Mouse (Mus musculus) myocyte (in vitro differentiated cells): ENCODE data around the gene Zbed6.

Experiments used
- E2F4 ChIP-seq: IDR thresholded peaks from one replicate; pipeline ENCODE4 v1.6.1; 2011; ENCODE audit warnings: mild to moderate bottlenecking, control low read depth, moderate library complexity; ENCODE audit not compliant: insufficient read depth
- MAX ChIP-seq: IDR thresholded peaks from one replicate; pipeline ENCODE4 v1.6.1; 2011; ENCODE audit warnings: low read depth, mild to moderate bottlenecking, control low read depth
- POLR2A ChIP-seq: IDR thresholded peaks from one replicate; pipeline ENCODE4 v1.6.1; 2011; ENCODE audit warnings: low read depth, mild to moderate bottlenecking, control low read depth, moderate library complexity; ENCODE audit not compliant: insufficient read length
- POLR2AphosphoS2 ChIP-seq: IDR thresholded peaks from one replicate; pipeline ENCODE4 v1.6.1; 2011; ENCODE audit warnings: low read depth, control low read depth; ENCODE audit not compliant: insufficient read length
- REST ChIP-seq: IDR thresholded peaks from one replicate; pipeline ENCODE4 v1.6.1; 2011; ENCODE audit warnings: mild to moderate bottlenecking, control low read depth, moderate library complexity; ENCODE audit not compliant: insufficient read depth, insufficient read length
- TCF3 ChIP-seq: IDR thresholded peaks from one replicate; pipeline ENCODE4 v1.6.1; 2011; ENCODE audit warnings: low read depth, control low read depth; ENCODE audit not compliant: insufficient read length

GRCm38 (mm10) chr1:133660466-133661202, at the start of gene Zbed6:
- TF ChIP-seq POLR2A (no peak), E2F4 (no peak), MAX (no peak), TCF3 (no peak), POLR2AphosphoS2 (no peak), REST (no peak)
